Mouse (Mus musculus) midbrain, embryonic 13.5 days (tissue): ENCODE results near the gene Txndc8. TPM values are rescaled to one million over a fixed set of nuclear protein-coding genes. Genes with fewer than 3 reads are reported as not detected.
A peak's percentile ranks its signal among the peaks of the same experiment; 100 is the strongest.

Experiments
- ATAC-seq: fragments of 200-750 bp; cut with Nextera tagmentation; 2 replicates; pipeline ENCODE4 v1.8.0; 2017; ENCODE audit warnings: mild to moderate bottlenecking, moderate TSS enrichment, moderate library complexity
- H3K27ac ChIP-seq: fragments of 300-500 bp; sonication (generic); 2 replicates; pipeline ENCODE4 v1.5.1; 2015; ENCODE audit warnings: inconsistent platforms, mild to moderate bottlenecking, moderate library complexity
- H3K27me3 ChIP-seq: fragments of 300-500 bp; sonication (generic); 2 replicates; pipeline ENCODE4 v1.6.1; 2015; ENCODE audit warnings: mild to moderate bottlenecking, inconsistent platforms
- H3K36me3 ChIP-seq: fragments of 300-500 bp; sonication (generic); 2 replicates; pipeline ENCODE4 v1.6.1; 2015; ENCODE audit warnings: mild to moderate bottlenecking, inconsistent platforms
- H3K4me1 ChIP-seq: fragments of 300-500 bp; sonication (generic); replicated peaks from 2 replicates; pipeline ENCODE4 v1.6.1; 2015; ENCODE audit warnings: inconsistent platforms
- H3K4me2 ChIP-seq: fragments of 300-500 bp; sonication (generic); replicated peaks from 2 replicates; pipeline ENCODE4 v1.6.1; 2015; ENCODE audit warnings: moderate library complexity, mild to moderate bottlenecking, inconsistent platforms
- H3K4me3 ChIP-seq: fragments of 300-500 bp; sonication (generic); replicated peaks from 2 replicates; pipeline ENCODE4 v1.5.1; 2015; ENCODE audit warnings: mild to moderate bottlenecking, inconsistent platforms
- H3K9ac ChIP-seq: fragments of 300-500 bp; sonication (generic); replicated peaks from 2 replicates; pipeline ENCODE4 v1.6.1; 2015; ENCODE audit warnings: mild to moderate bottlenecking, inconsistent platforms
- H3K9me3 ChIP-seq: fragments of 300-500 bp; sonication (generic); 2 replicates; pipeline ENCODE4 v1.6.1; 2016; ENCODE audit warnings: mild to moderate bottlenecking, inconsistent platforms
- WGBS: fragments of 180-500 bp; shearing (Covaris S2); methylation state at CpG from one replicate; pipeline ENCODE4 v1.1.7; 2015; 5-methylcytosine and 5-hydroxymethylcytosine counted together
- polyA plus RNA-seq: library from polyadenylated mRNA; unstranded; fragments of >200 nt; fragmentation: Nextera tagmentation; extraction: Ambion mirVana; gene quantifications from 2 replicates; pipeline ENCODE4 v1.2.1, GENCODE M21; 2015

Gene Txndc8
- not detected in 2 replicates for polyA plus RNA-seq

GRCm38 (mm10) chr4:58009024-58009423 lies at the start of gene Txndc8:
Gene Txndc8, minus strand, starts transcription at chr4:58009124.
- no peak for ATAC-seq
- 91% methylated on average over 5 of the region's 5 CpGs for WGBS
- H3K9me3 ChIP-seq: no peaks in the 10 kb centered on the region

GRCm38 (mm10) chr4:58055653-58056052 lies 46.7 kb upstream of the Txndc8 start:
- H3K4me3 ChIP-seq: no peak overlapping the region
- no peaks in the 10 kb centered on the region for H3K4me1 ChIP-seq
- no peaks in the 10 kb centered on the region for H3K36me3 ChIP-seq
- H3K9me3 ChIP-seq: no peaks in the 10 kb centered on the region
- no peak overlapping the region for H3K27ac ChIP-seq
- ATAC-seq: no peak
- H3K9ac ChIP-seq: no peak overlapping the region
- no peak overlapping the region for H3K4me2 ChIP-seq
- no peaks in the 10 kb centered on the region for H3K27me3 ChIP-seq

More at GRCm38 (mm10) chr4:58009024-58009423, at the start of gene Txndc8:
- Histone ChIP-seq H3K27ac (no peak within 1 kb of the TSS), H3K36me3 (no peaks in the 10 kb centered on the region), H3K9ac (no peak within 1 kb of the TSS), H3K4me3 (no peak within 1 kb of the TSS), H3K4me2 (no peak within 1 kb of the TSS), H3K27me3 (no peaks in the 10 kb centered on the region), H3K4me1 (no peaks in the 10 kb centered on the region)

- no peaks in the 10 kb centered on the region for H3K36me3 ChIP-seq
- 74% methylated on average over 5 of the region's 5 CpGs for WGBS
- no peak overlapping the region for H3K27ac ChIP-seq
- no peak overlapping the region for H3K4me3 ChIP-seq
- no peaks in the 10 kb centered on the region for H3K9me3 ChIP-seq
- no peak overlapping the region for H3K9ac ChIP-seq
- no peak for ATAC-seq
- H3K4me1 ChIP-seq: no peaks in the 10 kb centered on the region
- no peaks in the 10 kb centered on the region for H3K27me3 ChIP-seq
- H3K4me2 ChIP-seq: no peak overlapping the region
Observed at GRCm38 (mm10) chr4:58054441-58054840, 45.5 kb upstream of the Txndc8 start.

- 68% methylated on average over 8 of the region's 8 CpGs for WGBS
- H3K4me1 ChIP-seq: no peaks in the 10 kb centered on the region
Observed at GRCm38 (mm10) chr4:58050746-58051145, 41.8 kb upstream of the Txndc8 start.

GRCm38 (mm10) chr4:58050276-58050675 lies 41.4 kb upstream of the Txndc8 start:
- no peak overlapping the region for H3K27ac ChIP-seq
- H3K9ac ChIP-seq: no peak overlapping the region
- ATAC-seq: no peak
- no peaks in the 10 kb centered on the region for H3K4me1 ChIP-seq
- no peak overlapping the region for H3K4me3 ChIP-seq
- 80% methylated on average over 8 of the region's 8 CpGs for WGBS
- H3K9me3 ChIP-seq: no peaks in the 10 kb centered on the region
- no peak overlapping the region for H3K4me2 ChIP-seq
- no peaks in the 10 kb centered on the region for H3K36me3 ChIP-seq
- H3K27me3 ChIP-seq: no peaks in the 10 kb centered on the region

More at GRCm38 (mm10) chr4:58050746-58051145, 41.8 kb upstream of the Txndc8 start:
- Histone ChIP-seq H3K9ac (no peak overlapping the region), H3K4me2 (no peak overlapping the region), H3K4me3 (no peak overlapping the region), H3K36me3 (no peaks in the 10 kb centered on the region), H3K9me3 (no peaks in the 10 kb centered on the region), H3K27me3 (no peaks in the 10 kb centered on the region), H3K27ac (no peak overlapping the region)
- ATAC-seq: 0 out of 2 replicates have a peak, but pooled peaks have one; percentile 43

- no peaks in the 10 kb centered on the region for H3K4me1 ChIP-seq
- no peak overlapping the region for H3K27ac ChIP-seq
- no peak overlapping the region for H3K4me3 ChIP-seq
- H3K9ac ChIP-seq: no peak overlapping the region
- H3K4me2 ChIP-seq: no peak overlapping the region
- ATAC-seq: no peak
- no peaks in the 10 kb centered on the region for H3K27me3 ChIP-seq
- H3K36me3 ChIP-seq: no peaks in the 10 kb centered on the region
- 95% methylated on average over 6 of the region's 6 CpGs for WGBS
- H3K9me3 ChIP-seq: no peaks in the 10 kb centered on the region
Observed at GRCm38 (mm10) chr4:58044833-58045232, 35.9 kb upstream of the Txndc8 start.

- Histone ChIP-seq H3K9ac (no peak overlapping the region), H3K36me3 (no peaks in the 10 kb centered on the region), H3K27ac (no peak overlapping the region), H3K4me1 (no peaks in the 10 kb centered on the region), H3K4me3 (no peak overlapping the region), H3K9me3 (no peaks in the 10 kb centered on the region), H3K4me2 (no peak overlapping the region), H3K27me3 (no peaks in the 10 kb centered on the region)
- ATAC-seq: no peak
- 95% methylated on average over 3 of the region's 3 CpGs for WGBS
Observed at GRCm38 (mm10) chr4:58044356-58044755, 35.4 kb upstream of the Txndc8 start.

GRCm38 (mm10) chr4:58040093-58040492 lies 31.2 kb upstream of the Txndc8 start:
- ATAC-seq: no peak
- no peaks in the 10 kb centered on the region for H3K9me3 ChIP-seq
- H3K9ac ChIP-seq: no peak overlapping the region
- H3K4me2 ChIP-seq: no peak overlapping the region
- WGBS: 69% methylated on average over 2 of the region's 2 CpGs
- H3K36me3 ChIP-seq: no peaks in the 10 kb centered on the region
- no peaks in the 10 kb centered on the region for H3K4me1 ChIP-seq
- no peaks in the 10 kb centered on the region for H3K27me3 ChIP-seq
- no peak overlapping the region for H3K4me3 ChIP-seq
- no peak overlapping the region for H3K27ac ChIP-seq

GRCm38 (mm10) chr4:58037096-58037705 lies 28.3 kb upstream of the Txndc8 start:
- H3K4me1 ChIP-seq: no peaks in the 10 kb centered on the region
- no peaks in the 10 kb centered on the region for H3K36me3 ChIP-seq
- WGBS: 91% methylated on average over 6 of the region's 6 CpGs
- ATAC-seq: no peak
- H3K27ac ChIP-seq: no peak overlapping the region
- H3K27me3 ChIP-seq: no peaks in the 10 kb centered on the region
- no peak overlapping the region for H3K4me3 ChIP-seq
- H3K9me3 ChIP-seq: no peaks in the 10 kb centered on the region
- no peak overlapping the region for H3K9ac ChIP-seq
- no peak overlapping the region for H3K4me2 ChIP-seq

GRCm38 (mm10) chr4:58034663-58035062 lies 25.7 kb upstream of the Txndc8 start:
- Histone ChIP-seq H3K27ac (no peak overlapping the region), H3K9ac (no peak overlapping the region), H3K9me3 (no peaks in the 10 kb centered on the region), H3K4me3 (no peak overlapping the region), H3K4me1 (no peaks in the 10 kb centered on the region), H3K27me3 (no peaks in the 10 kb centered on the region), H3K36me3 (no peaks in the 10 kb centered on the region), H3K4me2 (peak overlapping the region; percentile 22; the same call in 1 of the 2 replicates)
- ATAC-seq: no peak
- WGBS: 53% methylated on average over 13 of the region's 13 CpGs

- Histone ChIP-seq H3K36me3 (no peaks in the 10 kb centered on the region), H3K27me3 (no peaks in the 10 kb centered on the region), H3K9me3 (no peaks in the 10 kb centered on the region), H3K4me3 (no peak overlapping the region), H3K27ac (no peak overlapping the region), H3K4me1 (no peaks in the 10 kb centered on the region), H3K4me2 (no peak overlapping the region), H3K9ac (no peak overlapping the region)
- 89% methylated on average over 1 of the region's 1 CpGs for WGBS
- ATAC-seq: no peak
Observed at GRCm38 (mm10) chr4:58032714-58033113, 23.8 kb upstream of the Txndc8 start.

GRCm38 (mm10) chr4:58003501-58003900 lies 5.4 kb downstream of the Txndc8 start:
- H3K36me3 ChIP-seq: no peaks in the 10 kb centered on the region
- H3K9ac ChIP-seq: no peak overlapping the region
- 61% methylated on average over 3 of the region's 3 CpGs for WGBS
- no peaks in the 10 kb centered on the region for H3K27me3 ChIP-seq
- H3K27ac ChIP-seq: no peak overlapping the region
- H3K9me3 ChIP-seq: no peaks in the 10 kb centered on the region
- H3K4me2 ChIP-seq: no peak overlapping the region
- H3K4me1 ChIP-seq: no peaks in the 10 kb centered on the region
- ATAC-seq: no peak
- no peak overlapping the region for H3K4me3 ChIP-seq

GRCm38 (mm10) chr4:57991425-57991824 lies 17.5 kb downstream of the Txndc8 start:
- Histone ChIP-seq H3K27ac (no peak overlapping the region), H3K27me3 (no peaks in the 10 kb centered on the region), H3K9ac (no peak overlapping the region), H3K4me3 (no peak overlapping the region), H3K36me3 (no peaks in the 10 kb centered on the region), H3K4me1 (no peaks in the 10 kb centered on the region), H3K9me3 (no peaks in the 10 kb centered on the region), H3K4me2 (no peak overlapping the region)
- WGBS: 94% methylated on average over 1 of the region's 1 CpGs
- no peak for ATAC-seq
